ENCODE assay signal across 16 mouse cellular contexts in genomic region chr7:72528873-72529272, GRCm38 (mm10).
DNase-seq lines count a peak whose midpoint lies in the region; ATAC-seq and TF ChIP-seq lines count a peak whose summit lies in the region.
"Had no signal": no experiment of that assay in that cellular context is flagged by ENCODE, and none has a peak within 500 bp of the region (broad histone marks: within the 10 kb centered on the region; RNA-seq: fewer than 3 reads in every experiment).

No protein-coding gene starts in this region.

- ATAC-seq in forebrain, postnatal 0 days: no peak
- ATAC-seq in forebrain, embryonic 13.5 days: no peak
- ATAC-seq in megakaryocyte, adult 5-6 weeks (ENCODE audit: poor library complexity, severe bottlenecking): no peak
- ATAC-seq: CD4-positive, CD25-positive, alpha-beta regulatory T cell, adult 4 months; midbrain, embryonic 13.5 days had no signal

- peak; percentile 35 for DNase-seq in forebrain, postnatal 0 days
- DNase-seq in layer of hippocampus, adult 2 months (ENCODE audit: low spot score in 2 of 2): no peak
- no peak for DNase-seq in layer of hippocampus, postnatal 25 days (ENCODE audit: extremely low spot score in 1 of 2, low spot score in 1 of 2)
- DNase-seq in 3T3-L1 (ENCODE audit: low read depth, low spot score) (peak; percentile 44), NIH3T3 (ENCODE audit: low read depth) (peak; percentile 55)
- DNase-seq in Muller cell, postnatal 12 days (ENCODE audit: inconsistent ontology term): no peak
- DNase-seq: adrenal gland, postnatal 10 days; cerebellum, postnatal 25 days; heart, postnatal 14 days had no signal

- no peak overlapping the region for H3K27ac ChIP-seq in forebrain, postnatal 0 days (ENCODE audit: low read depth, low read length)
- H3K27ac ChIP-seq in forebrain, embryonic 13.5 days: no peak overlapping the region
- H3K27ac ChIP-seq in layer of hippocampus, adult 2 months: no peak overlapping the region
- H3K27ac ChIP-seq: limb, embryonic 12.5 days; lung, embryonic 15.5 days; midbrain, embryonic 13.5 days; neural tube, embryonic 12.5 days had no signal

- no peak overlapping the region for H3K4me2 ChIP-seq in forebrain, postnatal 0 days (ENCODE audit: low read depth)
- H3K4me2 ChIP-seq in forebrain, embryonic 13.5 days: no peak overlapping the region
- H3K4me2 ChIP-seq: limb, embryonic 12.5 days; lung, embryonic 15.5 days; midbrain, embryonic 13.5 days; neural tube, embryonic 12.5 days had no signal

- no peaks in the 10 kb centered on the region for H3K9me3 ChIP-seq in forebrain, postnatal 0 days (ENCODE audit: low read length)
- no peaks in the 10 kb centered on the region for H3K9me3 ChIP-seq in forebrain, embryonic 13.5 days (replicated peaks)
- H3K9me3 ChIP-seq: limb, embryonic 12.5 days; lung, embryonic 15.5 days; midbrain, embryonic 13.5 days; neural tube, embryonic 12.5 days had no signal

- TF ChIP-seq CTCF in forebrain, postnatal 0 days (IDR thresholded peaks at IDR 0.05; ENCODE audit: low read depth): peak; percentile 52
- TF ChIP-seq CTCF in layer of hippocampus, adult 2 months (conservative IDR thresholded peaks at IDR 0.05): peak; percentile 68

- H3K4me1 ChIP-seq in forebrain, postnatal 0 days (ENCODE audit: insufficient read depth): no peaks in the 10 kb centered on the region
- no peaks in the 10 kb centered on the region for H3K4me1 ChIP-seq in forebrain, embryonic 13.5 days
- H3K4me1 ChIP-seq: limb, embryonic 12.5 days; lung, embryonic 15.5 days; midbrain, embryonic 13.5 days; neural tube, embryonic 12.5 days had no signal

- H3K27me3 ChIP-seq in forebrain, postnatal 0 days (ENCODE audit: insufficient read depth, low read length): no peaks in the 10 kb centered on the region
- H3K27me3 ChIP-seq in forebrain, embryonic 13.5 days: no peaks in the 10 kb centered on the region
- H3K27me3 ChIP-seq: limb, embryonic 12.5 days; lung, embryonic 15.5 days; midbrain, embryonic 13.5 days; neural tube, embryonic 12.5 days had no signal

- no peak overlapping the region for H3K9ac ChIP-seq in forebrain, postnatal 0 days
- H3K9ac ChIP-seq in forebrain, embryonic 13.5 days: no peak overlapping the region
- H3K9ac ChIP-seq: limb, embryonic 12.5 days; lung, embryonic 15.5 days; midbrain, embryonic 13.5 days; neural tube, embryonic 12.5 days had no signal

- H3K36me3 ChIP-seq in forebrain, postnatal 0 days (ENCODE audit: insufficient read depth): no peaks in the 10 kb centered on the region
- H3K36me3 ChIP-seq in forebrain, embryonic 13.5 days (ENCODE audit: poor library complexity, severe bottlenecking): no peaks in the 10 kb centered on the region
- H3K36me3 ChIP-seq: limb, embryonic 12.5 days; lung, embryonic 15.5 days; midbrain, embryonic 13.5 days; neural tube, embryonic 12.5 days had no signal

- WGBS in forebrain, postnatal 0 days: 70% methylated on average over 3 of the region's 3 CpGs
- 85% methylated on average over 3 of the region's 3 CpGs for WGBS in forebrain, embryonic 13.5 days

- no peak overlapping the region for H3K4me3 ChIP-seq in forebrain, postnatal 0 days (ENCODE audit: low read depth, low read length)
- H3K4me3 ChIP-seq in forebrain, embryonic 13.5 days: no peak overlapping the region
- no peak overlapping the region for H3K4me3 ChIP-seq in layer of hippocampus, adult 2 months
- H3K4me3 ChIP-seq: limb, embryonic 12.5 days; lung, embryonic 15.5 days; midbrain, embryonic 13.5 days; neural tube, embryonic 12.5 days had no signal

Comparison
In these comparisons a context has a peak if more than half of its experiments do, and no peak if none do; other contexts are left out.
1. DNase-seq: peak in forebrain, postnatal 0 days (single experiment), 3T3-L1 (single experiment) and NIH3T3 (single experiment); none in layer of hippocampus, adult 2 months (0 of 2), layer of hippocampus, postnatal 25 days (0 of 2) and Muller cell, postnatal 12 days (single experiment).